Mouse (Mus musculus): ENCODE results near the gene Cers2.

GRCm38 (mm10) chr3:95331528-95331927 is 16.9 kb downstream of the Cers2 start:
- TF ChIP-seq CTCF (conservative IDR thresholded peaks at IDR 0.05; ENCODE audit: low read length) = no peak
- no peak for TF ChIP-seq POU5F1 (IDR thresholded peaks at IDR 0.05; ENCODE audit: borderline replicate concordance, low read length)

All from E14TG2a.4 (cell line).